Mouse (Mus musculus): ENCODE measurements around the gene Dnm3. TPM values are rescaled to one million over a fixed set of nuclear protein-coding genes. Genes with fewer than 3 reads are reported as not detected.
A peak's percentile ranks its signal among the peaks of the same experiment; 100 is the strongest.

Dnm3 gene
- polyA plus RNA-seq (2016; fragmentation: Nextera tagmentation; extraction: Ambion mirVana), result 0.95 and 1.1 TPM in 2 replicates

DNA sequence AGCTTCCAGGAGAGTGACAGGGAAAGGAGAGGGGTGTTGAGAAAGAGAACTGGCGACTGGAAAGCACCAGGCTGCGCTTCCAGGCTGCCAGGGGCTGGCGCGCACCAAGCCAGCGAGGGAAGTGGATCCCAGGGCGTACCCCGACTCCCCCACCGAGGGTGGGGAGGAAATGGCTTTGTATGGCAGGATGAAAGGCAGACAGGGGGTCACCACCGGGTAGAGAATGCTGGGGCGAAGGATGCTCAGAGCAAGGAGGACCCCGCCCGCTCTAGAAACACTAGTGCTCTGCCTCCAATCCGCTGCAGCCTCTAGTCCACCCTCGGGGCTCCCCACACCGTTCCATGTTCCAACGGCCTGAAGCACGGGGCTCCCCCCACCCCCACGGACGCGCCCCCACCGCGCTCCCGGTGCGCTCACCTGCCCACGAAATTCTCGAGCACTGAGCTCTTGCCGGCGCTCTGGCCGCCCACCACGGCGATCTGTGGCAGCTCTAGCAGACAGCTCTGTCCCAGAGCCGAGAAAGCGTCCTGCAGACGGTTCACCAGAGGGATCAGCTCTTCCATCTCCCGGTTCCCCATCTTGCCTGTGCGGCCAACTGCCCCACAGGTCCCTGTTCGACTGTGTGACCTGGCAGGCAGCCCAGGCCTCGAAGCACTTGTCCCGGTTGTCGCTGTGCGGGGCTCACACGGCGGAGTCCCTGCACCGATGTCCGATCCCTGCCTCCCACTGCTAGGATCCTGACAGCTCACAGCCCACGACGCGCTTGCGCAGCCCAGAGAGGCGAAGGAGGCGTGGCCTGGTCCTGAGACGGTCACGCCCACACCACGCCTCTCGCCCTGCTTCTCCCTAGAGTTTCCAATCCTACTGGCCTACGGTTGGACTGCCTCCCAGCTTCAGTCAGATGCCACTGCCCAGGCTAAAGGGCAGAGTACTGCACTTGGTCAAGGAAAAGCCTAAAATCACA, at the start of gene Dnm3:
Gene Dnm3, minus strand, starts transcription at position 789 of the 964 bp plus-strand sequence.
- H3K36me3 ChIP-seq, result no peaks in the 10 kb centered on the region
- H3K9me3 ChIP-seq (replicated peaks), result no peaks in the 10 kb centered on the region
- peaks cover 18% of the 10 kb centered on the region for H3K27me3 ChIP-seq (replicated peaks)
- H3K4me3 ChIP-seq, result peak within 1 kb of the TSS; percentile 83
- ATAC-seq (ENCODE audit: insufficient number of reproducible peaks, low FRiP score), result peak; percentile 95
- under 1% methylated on average over 51 of the region's 56 CpGs for WGBS
- no peak within 1 kb of the TSS for H3K27ac ChIP-seq (ENCODE audit: poor library complexity, severe bottlenecking)
- peak within 1 kb of the TSS; percentile 100 for H3K4me2 ChIP-seq
- peaks cover 9% of the 10 kb centered on the region for H3K4me1 ChIP-seq (replicated peaks)
- H3K9ac ChIP-seq, result peak within 1 kb of the TSS; percentile 70

DNA sequence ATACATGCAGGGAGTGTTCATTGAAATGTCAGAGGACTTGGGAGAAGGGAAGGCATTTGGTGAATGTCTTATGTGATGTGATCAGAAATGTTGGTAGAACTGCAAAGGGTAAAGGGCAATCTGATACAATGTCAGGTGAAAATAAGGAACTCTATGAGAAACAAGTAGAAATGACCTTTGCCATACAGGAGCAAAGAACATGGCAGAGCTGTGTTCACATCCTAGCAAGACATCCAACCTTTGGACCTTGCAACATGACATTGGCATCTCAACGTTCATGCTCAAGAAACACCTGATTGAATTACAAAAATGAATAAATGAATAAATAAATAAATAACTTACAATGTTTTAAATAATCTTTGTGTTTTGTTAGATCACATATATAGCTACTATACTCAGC, 37.3 kb upstream of the Dnm3 start:
- Histone ChIP-seq H3K36me3 (no peaks in the 10 kb centered on the region), H3K9me3 (replicated peaks) (no peaks in the 10 kb centered on the region), H3K4me2 (no peak overlapping the region), H3K27me3 (replicated peaks) (no peaks in the 10 kb centered on the region), H3K27ac (ENCODE audit: poor library complexity, severe bottlenecking) (no peak overlapping the region), H3K4me3 (no peak overlapping the region), H3K9ac (no peak overlapping the region), H3K4me1 (replicated peaks) (no peaks in the 10 kb centered on the region)
- ATAC-seq (ENCODE audit: insufficient number of reproducible peaks, low FRiP score), result no peak
- WGBS, result 72% methylated on average over 1 of the region's 1 CpGs

DNA sequence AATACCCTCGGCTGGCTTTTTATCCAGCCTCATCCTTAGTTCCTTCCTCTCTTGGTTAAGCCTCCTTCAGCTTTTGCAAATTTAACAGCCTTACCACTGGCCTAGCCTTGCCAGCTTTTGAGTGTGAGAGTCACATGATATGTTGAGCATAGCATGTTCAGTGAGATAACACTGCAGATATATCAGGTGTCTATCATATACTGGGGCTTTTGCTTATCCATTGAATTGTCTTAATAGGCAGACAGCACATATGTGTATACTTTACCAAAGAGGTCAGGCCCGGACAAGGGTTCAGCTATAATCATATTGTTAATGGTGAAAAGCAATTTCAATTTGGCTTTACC, 32.2 kb upstream of the Dnm3 start:
- WGBS, result 50% methylated on average over 2 of the region's 2 CpGs
- Histone ChIP-seq H3K4me3 (no peak overlapping the region), H3K4me1 (replicated peaks) (peaks cover 15% of the 10 kb centered on the region), H3K27ac (ENCODE audit: poor library complexity, severe bottlenecking) (no peak overlapping the region), H3K36me3 (no peaks in the 10 kb centered on the region), H3K9ac (no peak overlapping the region), H3K27me3 (replicated peaks) (no peaks in the 10 kb centered on the region), H3K9me3 (replicated peaks) (no peaks in the 10 kb centered on the region), H3K4me2 (0 out of 2 replicates have a peak overlapping the region, but pooled peaks have one; percentile 36)
- ATAC-seq (ENCODE audit: insufficient number of reproducible peaks, low FRiP score), result no peak

DNA sequence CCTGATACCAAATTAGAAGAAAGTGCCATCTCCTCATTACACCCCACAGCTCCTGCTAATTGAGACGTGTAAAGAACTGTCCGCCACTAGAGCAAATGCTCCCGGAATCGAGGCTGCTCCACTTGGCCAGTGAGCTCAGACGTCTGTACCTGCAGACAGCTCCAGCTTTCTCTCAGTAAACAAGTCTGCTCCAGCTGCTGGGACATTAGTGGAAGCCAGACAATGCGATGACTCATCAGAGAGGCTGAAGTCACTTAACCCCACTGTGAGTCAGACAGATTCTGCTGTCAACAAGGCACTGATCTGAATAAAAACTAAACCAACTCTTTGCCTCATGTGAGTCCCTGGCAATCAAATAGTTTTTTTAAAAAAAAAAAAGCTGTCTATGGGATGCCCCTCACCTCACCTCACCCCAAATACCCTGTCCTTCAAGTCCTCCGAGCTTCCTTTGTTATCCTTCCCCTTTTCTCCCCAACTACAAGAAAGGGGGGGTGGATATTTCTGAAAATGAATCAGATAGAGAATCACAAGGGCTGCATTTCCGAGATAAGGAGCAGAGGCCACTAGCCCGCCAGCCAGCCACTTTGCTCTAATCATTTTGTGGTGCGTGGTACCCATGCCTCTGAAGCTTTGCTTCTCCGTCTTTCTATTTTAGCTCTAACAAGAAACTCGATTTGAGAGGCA, 31.6 kb upstream of the Dnm3 start:
- Histone ChIP-seq H3K9me3 (replicated peaks) (no peaks in the 10 kb centered on the region), H3K27me3 (replicated peaks) (no peaks in the 10 kb centered on the region), H3K4me2 (peak overlapping the region; percentile 36), H3K4me1 (replicated peaks) (peaks cover 15% of the 10 kb centered on the region), H3K36me3 (no peaks in the 10 kb centered on the region), H3K4me3 (no peak overlapping the region), H3K9ac (no peak overlapping the region), H3K27ac (ENCODE audit: poor library complexity, severe bottlenecking) (no peak overlapping the region)
- 20% methylated on average over 12 of the region's 12 CpGs for WGBS
- ATAC-seq (ENCODE audit: insufficient number of reproducible peaks, low FRiP score), result no peak; the same call in 1 of the 2 replicates

DNA sequence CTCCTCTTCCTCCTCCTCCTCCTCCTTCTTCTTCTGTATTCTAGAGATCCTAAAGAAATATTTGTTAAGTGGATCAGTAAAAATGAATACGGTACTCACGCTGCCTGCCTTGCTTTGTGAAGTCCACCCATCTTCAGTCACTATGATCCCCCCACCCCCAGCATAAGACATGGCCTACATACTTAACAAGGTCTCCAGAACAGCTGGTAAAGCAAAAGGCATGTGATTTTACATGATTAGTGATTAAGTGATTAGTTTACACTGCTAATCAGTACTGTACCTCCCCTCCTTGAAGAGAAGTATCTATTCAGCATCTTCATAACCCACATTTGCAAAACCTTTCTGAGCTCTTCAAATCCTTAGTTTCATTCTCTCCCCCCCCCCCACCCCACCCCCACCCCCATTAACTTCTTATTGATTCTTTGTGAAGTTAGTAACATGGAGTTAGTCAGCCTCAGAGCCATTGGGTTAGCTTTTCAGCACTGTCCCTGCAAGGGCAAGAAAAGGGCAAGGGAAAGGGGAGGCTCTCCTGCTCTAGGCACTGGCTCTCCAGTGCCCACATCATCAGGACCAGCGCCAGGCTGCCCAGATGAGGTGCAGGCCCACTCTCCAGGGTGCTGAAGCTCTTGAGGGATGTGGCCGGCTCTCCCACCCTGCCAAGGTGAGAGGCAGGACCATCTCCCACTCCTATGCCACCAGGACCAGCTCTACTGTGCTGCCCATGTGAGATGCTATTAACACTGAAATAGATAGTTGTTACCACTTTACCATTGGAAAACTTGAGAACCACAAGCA, 30.6 kb upstream of the Dnm3 start:
- Histone ChIP-seq H3K4me2 (no peak overlapping the region), H3K27me3 (replicated peaks) (no peaks in the 10 kb centered on the region), H3K9ac (no peak overlapping the region), H3K9me3 (replicated peaks) (no peaks in the 10 kb centered on the region), H3K27ac (ENCODE audit: poor library complexity, severe bottlenecking) (no peak overlapping the region), H3K4me3 (no peak overlapping the region), H3K36me3 (no peaks in the 10 kb centered on the region), H3K4me1 (replicated peaks) (peaks cover 15% of the 10 kb centered on the region)
- 57% methylated on average over 4 of the region's 4 CpGs for WGBS
- no peak for ATAC-seq (ENCODE audit: insufficient number of reproducible peaks, low FRiP score)

DNA sequence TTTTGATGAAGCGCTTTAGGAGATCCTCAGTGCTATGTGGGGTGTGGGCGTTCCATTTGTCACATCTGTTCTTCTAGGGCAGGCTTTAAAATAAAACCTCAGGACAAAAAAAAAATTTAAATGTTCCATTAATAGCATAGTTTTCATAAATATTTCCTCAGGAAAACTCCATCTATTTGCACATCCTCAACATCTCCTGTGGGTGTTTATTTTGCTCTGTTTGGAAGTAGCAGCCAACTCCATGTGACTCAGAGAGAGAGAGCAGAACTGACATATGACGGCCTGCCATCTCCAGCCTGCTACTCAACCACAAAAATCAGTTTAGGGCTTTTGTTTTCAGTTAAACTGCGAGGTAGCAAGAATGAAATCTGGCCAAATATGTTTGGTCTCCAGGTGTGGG, 28.7 kb upstream of the Dnm3 start:
- no peak overlapping the region for H3K9ac ChIP-seq
- H3K27ac ChIP-seq (ENCODE audit: poor library complexity, severe bottlenecking), result no peak overlapping the region
- H3K4me2 ChIP-seq, result no peak overlapping the region
- WGBS, result 83% methylated on average over 4 of the region's 4 CpGs
- H3K36me3 ChIP-seq, result no peaks in the 10 kb centered on the region
- H3K4me3 ChIP-seq, result no peak overlapping the region
- H3K9me3 ChIP-seq (replicated peaks), result no peaks in the 10 kb centered on the region
- no peaks in the 10 kb centered on the region for H3K27me3 ChIP-seq (replicated peaks)
- H3K4me1 ChIP-seq (replicated peaks), result peaks cover 15% of the 10 kb centered on the region
- ATAC-seq (ENCODE audit: insufficient number of reproducible peaks, low FRiP score), result no peak

DNA sequence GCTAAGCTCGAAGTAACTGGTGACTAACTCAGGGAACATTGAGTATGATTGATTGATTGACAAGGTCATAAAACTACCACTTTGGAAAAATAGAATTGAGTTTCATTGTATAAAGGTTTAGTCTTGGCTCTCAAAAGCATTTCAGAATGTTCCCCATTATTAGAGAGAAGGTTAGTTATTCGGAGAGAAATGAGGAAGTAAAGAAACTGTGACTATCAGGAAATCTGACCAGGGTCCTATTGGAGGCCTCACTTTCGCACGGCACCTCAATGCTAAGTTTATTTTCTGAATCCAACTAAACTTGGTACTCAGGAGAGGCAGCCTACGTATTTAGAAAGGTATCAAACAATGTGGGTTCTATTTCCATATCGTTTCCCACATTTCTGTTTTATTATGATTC, 27.8 kb upstream of the Dnm3 start:
- H3K4me2 ChIP-seq, result no peak overlapping the region
- no peak overlapping the region for H3K9ac ChIP-seq
- H3K4me1 ChIP-seq (replicated peaks), result peaks cover 15% of the 10 kb centered on the region
- H3K27ac ChIP-seq (ENCODE audit: poor library complexity, severe bottlenecking), result no peak overlapping the region
- H3K27me3 ChIP-seq (replicated peaks), result no peaks in the 10 kb centered on the region
- no peak for ATAC-seq (ENCODE audit: insufficient number of reproducible peaks, low FRiP score)
- H3K9me3 ChIP-seq (replicated peaks), result no peaks in the 10 kb centered on the region
- WGBS, result 76% methylated on average over 6 of the region's 6 CpGs
- H3K4me3 ChIP-seq, result no peak overlapping the region
- no peaks in the 10 kb centered on the region for H3K36me3 ChIP-seq

DNA sequence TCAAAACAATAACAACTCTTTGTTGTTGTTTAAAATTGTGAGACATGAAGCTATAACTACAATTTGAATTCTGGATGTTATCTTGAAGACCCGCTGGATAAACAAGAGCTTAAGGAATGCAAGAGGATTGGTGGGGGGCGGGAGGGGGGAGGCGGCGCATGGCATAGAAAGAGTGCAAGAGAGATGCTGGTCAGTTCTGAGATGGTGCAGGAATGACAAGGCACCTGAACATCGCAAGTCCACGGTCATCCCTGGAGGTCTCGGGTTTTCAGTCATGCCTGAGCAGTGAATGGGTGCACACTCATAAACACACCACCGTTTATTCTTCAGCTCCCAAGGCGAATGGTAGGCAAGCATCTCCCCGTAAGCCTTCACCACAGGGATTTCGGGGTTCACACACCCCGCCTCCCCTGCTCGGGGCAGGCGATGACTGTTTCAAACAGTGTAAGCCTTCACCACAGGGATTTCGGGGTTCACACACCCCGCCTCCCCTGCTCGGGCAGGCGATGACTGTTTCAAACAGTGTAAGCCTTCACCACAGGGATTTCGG, 1.2 kb downstream of the Dnm3 start:
- Histone ChIP-seq H3K36me3 (no peaks in the 10 kb centered on the region), H3K27ac (ENCODE audit: poor library complexity, severe bottlenecking) (no peak overlapping the region), H3K27me3 (replicated peaks) (peaks cover 18% of the 10 kb centered on the region), H3K4me1 (replicated peaks) (peaks cover 9% of the 10 kb centered on the region), H3K9ac (no peak overlapping the region), H3K4me3 (peak overlapping the region; percentile 83), H3K9me3 (replicated peaks) (no peaks in the 10 kb centered on the region), H3K4me2 (peak overlapping the region; percentile 100)
- ATAC-seq (ENCODE audit: insufficient number of reproducible peaks, low FRiP score), result no peak
- 3% methylated on average over 19 of the region's 19 CpGs for WGBS

DNA sequence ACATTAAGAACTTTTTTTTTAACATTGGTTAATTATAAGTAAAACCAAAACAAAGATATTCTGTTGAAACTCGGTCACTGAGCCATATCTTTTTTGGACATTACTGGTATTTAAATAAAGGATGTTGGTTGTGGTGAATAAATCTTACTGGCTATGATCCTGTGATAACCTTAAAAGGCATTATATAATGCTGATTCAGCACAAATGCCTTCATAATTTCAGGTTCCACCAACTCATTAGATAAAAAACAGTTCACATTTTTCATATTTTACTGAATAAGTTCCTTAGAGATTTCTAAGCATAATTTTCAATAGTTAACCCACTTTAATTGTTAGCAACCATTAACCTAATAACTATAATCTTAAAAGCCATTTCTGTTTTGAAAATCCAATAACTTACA, 4.9 kb downstream of the Dnm3 start:
- 76% methylated on average over 1 of the region's 1 CpGs for WGBS
- H3K4me1 ChIP-seq (replicated peaks), result peaks cover 9% of the 10 kb centered on the region
- H3K36me3 ChIP-seq, result no peaks in the 10 kb centered on the region
- no peaks in the 10 kb centered on the region for H3K9me3 ChIP-seq (replicated peaks)
- H3K27me3 ChIP-seq (replicated peaks), result peaks cover 18% of the 10 kb centered on the region
- no peak for ATAC-seq (ENCODE audit: insufficient number of reproducible peaks, low FRiP score)
- H3K9ac ChIP-seq, result no peak overlapping the region
- no peak overlapping the region for H3K4me3 ChIP-seq
- no peak overlapping the region for H3K27ac ChIP-seq (ENCODE audit: poor library complexity, severe bottlenecking)
- H3K4me2 ChIP-seq, result no peak overlapping the region

DNA sequence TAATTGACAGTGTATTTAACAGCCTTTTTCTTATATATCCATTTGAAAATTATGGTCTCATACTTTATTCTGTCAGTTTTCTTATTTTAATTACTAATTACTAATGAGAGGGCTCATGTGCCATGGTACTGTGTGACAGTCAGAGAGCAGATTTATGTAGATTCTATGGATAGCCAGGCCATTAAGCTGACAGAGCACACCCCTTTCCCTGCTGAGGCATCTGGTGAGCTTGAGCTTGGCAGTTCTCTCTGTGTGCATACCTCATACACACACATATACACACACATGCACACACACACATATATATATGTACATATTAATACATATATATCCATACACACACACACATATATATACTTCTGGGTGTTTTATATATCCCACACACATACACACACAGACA, 6.7 kb downstream of the Dnm3 start:
- Histone ChIP-seq H3K27me3 (replicated peaks) (peaks cover 4% of the 10 kb centered on the region), H3K9me3 (replicated peaks) (no peaks in the 10 kb centered on the region), H3K36me3 (no peaks in the 10 kb centered on the region), H3K4me3 (no peak overlapping the region), H3K27ac (ENCODE audit: poor library complexity, severe bottlenecking) (no peak overlapping the region), H3K9ac (no peak overlapping the region), H3K4me1 (replicated peaks) (no peaks in the 10 kb centered on the region), H3K4me2 (no peak overlapping the region)
- ATAC-seq (ENCODE audit: insufficient number of reproducible peaks, low FRiP score), result no peak

All from heart, embryonic 12.5 days (tissue).